Mouse (Mus musculus) cerebellum, adult 2 months (tissue): ENCODE measurements at regions not wholly inside any gene's neighbourhood (a gene's known extent, or its start where the extent isn't known, plus 50 kb on each side); places are given as distances from the start of the nearest gene placed in this dataset.

Experiments used
- CTCF ChIP-seq: fragments of 200-500 bp; IDR thresholded peaks from 2 replicates; pipeline ENCODE4 v1.5.1; 2011; ENCODE audit warnings: low read depth, mild to moderate bottlenecking, control low read depth, low read length, moderate library complexity, borderline replicate concordance; ENCODE audit not compliant: insufficient read depth
- POLR2A ChIP-seq: fragments of 200-500 bp; IDR thresholded peaks from 2 replicates; pipeline ENCODE4 v1.6.1; 2011; ENCODE audit warnings: low read length, control low read depth, borderline replicate concordance; ENCODE audit not compliant: insufficient read depth

GRCm38 (mm10) chr2:147748006-147748405 is 298.8 kb downstream of the Foxa2 start:
- TF ChIP-seq POLR2A (no peak), CTCF (no peak)
